Mouse (Mus musculus) cerebellum, adult 18-20 months (tissue): ENCODE results near the gene Rag1.

Source experiments
- DNase-seq, 2 experiments: peaks; one replicate each; pipeline ENCODE4 v3.0.0; 2021

Rag1 gene

DNA sequence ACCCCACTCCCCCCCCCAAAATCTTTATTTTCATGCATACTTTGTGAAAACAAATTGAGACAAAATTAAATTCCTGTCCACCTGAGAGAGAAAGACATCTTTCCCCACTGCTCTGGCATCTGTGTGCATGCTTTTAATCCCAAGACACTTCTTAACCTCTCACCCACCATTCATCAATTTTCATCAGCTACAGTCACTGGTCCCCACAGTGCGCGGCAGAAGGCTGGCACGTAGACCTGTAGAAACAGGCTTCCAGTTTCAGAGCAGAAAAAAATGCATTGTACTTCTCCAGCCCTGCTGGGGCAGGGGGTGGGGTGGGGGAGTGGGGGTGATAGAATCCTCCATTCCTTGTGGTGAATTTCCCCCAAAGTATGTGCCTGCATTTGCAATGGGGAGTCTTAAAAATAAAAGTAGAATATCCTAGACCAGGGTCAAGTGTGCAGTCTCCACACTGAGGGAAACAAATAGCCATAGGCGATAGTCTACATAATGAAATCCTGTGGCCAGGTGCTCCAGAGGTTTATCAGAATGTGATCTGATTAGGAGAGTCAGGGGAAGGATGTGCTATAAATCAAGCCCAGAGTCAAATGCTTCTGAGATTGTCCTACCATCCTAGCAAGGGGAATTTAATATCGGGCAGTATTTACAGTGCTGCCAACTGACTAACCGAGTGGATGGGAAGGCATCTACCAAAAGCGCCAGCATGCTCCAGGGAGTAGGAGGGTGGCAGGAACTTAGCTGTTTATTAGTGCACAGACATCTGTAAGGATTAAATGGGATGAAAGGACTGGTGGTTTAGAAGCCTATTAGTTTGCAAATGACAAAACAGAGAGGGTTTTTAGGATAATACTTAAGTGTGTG, 10.1 kb downstream of the Rag1 start:
- no peak for DNase-seq

DNA sequence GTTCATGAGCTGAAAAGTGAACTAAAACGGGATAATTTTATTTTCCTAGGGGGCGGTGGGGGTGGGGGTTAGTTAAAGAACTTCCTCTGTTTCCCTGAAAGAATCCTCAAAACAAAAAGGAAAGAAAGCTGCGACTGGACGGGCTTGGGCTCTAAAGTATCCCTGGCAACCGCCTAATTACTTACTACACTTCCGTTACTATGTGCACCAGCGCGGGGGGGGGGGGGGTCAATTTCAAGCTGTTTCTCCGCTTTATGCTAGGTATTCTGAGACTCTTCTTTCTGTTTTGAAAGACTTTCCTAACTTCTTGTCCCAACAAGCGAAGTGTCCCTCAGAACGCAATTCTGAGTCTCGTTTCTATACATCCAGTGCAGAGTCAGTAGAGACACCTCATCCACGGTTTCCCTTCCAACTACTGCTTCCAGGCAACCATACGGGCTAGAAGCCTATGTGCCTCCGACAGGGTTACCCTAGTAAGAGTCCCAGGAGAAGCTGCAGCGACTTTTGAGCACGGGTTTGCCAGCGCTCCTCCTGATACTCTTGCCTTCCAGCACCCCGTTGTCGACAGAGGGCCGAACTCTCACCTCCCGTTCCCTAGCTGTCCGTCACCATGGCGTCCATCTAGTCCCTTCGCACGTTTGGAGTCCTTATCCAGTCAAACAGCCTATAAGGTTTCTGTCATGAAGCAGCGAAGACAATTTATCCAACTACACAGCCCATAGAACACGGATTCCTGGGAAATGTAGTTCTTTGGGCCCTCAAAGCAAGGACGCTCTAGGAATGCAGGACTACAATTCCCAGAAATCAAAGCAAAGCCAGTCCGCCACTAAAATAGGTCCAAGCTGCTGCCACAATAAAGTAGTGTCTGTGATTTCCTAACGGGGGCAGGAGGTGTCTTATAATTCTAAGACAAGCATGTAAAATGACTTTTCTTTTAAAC, 20.7 kb downstream of the Rag1 start:
- peak; percentile 83 to 86 for DNase-seq

DNA sequence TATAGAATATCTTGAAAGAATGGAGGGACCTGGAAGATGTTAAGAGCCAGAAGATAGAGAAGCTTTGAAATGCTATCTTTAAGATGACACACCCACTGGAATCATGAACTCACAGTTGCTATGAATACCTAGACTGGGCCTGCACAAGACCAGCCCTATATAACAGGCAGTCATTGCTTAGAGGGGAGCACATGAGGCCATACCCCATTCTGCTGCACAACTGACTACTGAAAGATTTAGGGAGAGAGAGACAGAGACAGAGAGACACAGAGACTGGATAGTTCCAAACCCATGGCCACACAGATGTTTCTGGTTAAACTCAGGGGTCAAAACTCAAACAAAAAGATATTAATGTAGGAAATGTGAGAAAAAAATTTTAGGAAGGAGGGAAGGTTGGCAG, 22.1 kb downstream of the Rag1 start:
- DNase-seq, result no peak

GRCm38 (mm10) chr2:101624526-101624925, 24.8 kb downstream of the Rag1 start, which contains the start of gene Rag2:
TSS of gene Rag2 (plus strand) at chr2:101624718.
- no peak for DNase-seq

- DNase-seq, result no peak
Observed at GRCm38 (mm10) chr2:101624011-101624410, 25.3 kb downstream of the Rag1 start.

GRCm38 (mm10) chr2:101623042-101623441, 26.3 kb downstream of the Rag1 start:
- DNase-seq, result no peak

GRCm38 (mm10) chr2:101621611-101622010, 27.7 kb downstream of the Rag1 start:
- DNase-seq, result no peak

- DNase-seq, result no peak
Observed at GRCm38 (mm10) chr2:101620899-101621298, 28.4 kb downstream of the Rag1 start.

- no peak for DNase-seq
Observed at GRCm38 (mm10) chr2:101618373-101618772, 30.9 kb downstream of the Rag1 start.

DNA sequence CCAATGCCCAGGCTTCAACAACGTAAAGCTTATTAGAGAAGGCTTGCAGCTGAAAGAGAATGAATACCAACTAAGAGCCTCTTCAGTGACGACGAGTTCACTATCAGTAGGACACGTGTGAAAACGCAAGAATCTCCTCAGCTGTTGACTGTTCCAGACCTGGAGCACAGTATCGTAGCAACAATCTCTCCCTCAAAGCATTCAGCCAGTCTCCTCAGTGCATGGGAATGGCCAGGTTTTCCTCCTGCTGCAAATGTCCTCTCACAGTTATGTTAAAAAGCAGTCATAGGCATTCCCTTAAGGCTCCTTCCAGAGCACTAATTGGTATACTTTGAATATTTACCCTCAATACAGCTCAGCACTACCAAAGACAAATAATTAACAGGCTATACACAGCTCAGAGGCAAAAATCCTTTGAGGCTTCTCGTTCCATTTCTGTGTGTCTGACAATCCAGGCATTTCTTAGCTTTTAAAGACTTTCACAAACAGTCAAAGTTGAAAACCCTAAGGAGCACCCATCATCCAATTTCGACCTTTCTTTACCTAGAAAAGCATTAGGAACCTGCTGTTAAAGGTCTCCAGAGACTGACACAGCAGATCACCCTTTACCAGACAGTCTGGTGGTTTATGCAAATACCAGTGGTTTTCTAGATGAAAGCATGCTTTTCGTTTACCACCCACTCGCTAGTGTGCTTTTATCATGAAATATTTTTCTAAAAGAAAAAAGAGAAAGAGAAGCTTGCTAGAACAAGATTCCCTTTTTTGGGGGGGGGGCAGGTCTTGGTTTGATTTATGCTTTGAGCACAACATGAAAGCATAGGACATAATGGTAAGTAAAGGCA, 33.6 kb downstream of the Rag1 start:
- no peak for DNase-seq

GRCm38 (mm10) chr2:101610861-101611260, 38.4 kb downstream of the Rag1 start:
- no peak for DNase-seq

- no peak for DNase-seq
Observed at GRCm38 (mm10) chr2:101608232-101608894, 40.9 kb downstream of the Rag1 start.

DNA sequence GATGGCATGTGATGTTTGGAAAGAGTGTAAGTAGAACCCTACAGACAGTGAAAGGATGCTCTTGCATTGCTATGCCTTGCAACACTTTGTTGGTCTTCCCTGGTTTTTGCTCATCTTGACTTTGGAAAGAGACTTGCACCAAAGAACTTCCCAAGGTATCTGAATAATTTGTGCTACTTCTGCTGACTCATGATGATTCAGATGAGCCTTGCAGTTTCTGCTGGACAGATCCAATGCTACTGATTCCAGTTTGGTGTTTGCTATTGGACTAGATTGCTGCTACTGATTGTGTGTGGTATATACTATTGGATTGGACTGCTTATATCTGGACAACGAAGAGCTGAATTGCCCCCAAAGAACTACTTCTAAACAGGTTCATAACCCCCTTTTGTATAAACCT, 46.2 kb downstream of the Rag1 start:
- no peak for DNase-seq

DNA sequence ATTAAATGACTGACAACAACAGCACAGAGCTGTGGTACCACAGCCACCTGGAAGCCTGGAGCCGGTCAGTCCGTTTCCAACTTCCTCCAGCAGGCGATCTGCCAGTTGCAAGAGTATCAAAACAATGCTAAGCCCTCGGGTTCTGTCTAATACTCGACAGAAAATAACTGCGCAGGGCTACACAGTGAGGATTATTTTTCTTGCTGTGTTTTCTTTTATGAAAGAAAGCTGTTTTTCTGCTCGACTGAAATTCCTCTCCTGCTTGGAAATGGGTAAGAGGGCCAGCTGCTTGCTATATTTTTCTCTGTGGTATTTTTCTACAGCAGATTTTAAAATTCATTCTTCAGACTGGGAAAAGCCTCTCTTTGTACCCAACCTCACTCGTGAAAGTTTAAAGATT, 48.6 kb downstream of the Rag1 start:
- peak; percentile 74 to 80 for DNase-seq

GRCm38 (mm10) chr2:101598190-101599181, 50.8 kb downstream of the Rag1 start:
- peak; percentile 41 to 52 for DNase-seq

DNA sequence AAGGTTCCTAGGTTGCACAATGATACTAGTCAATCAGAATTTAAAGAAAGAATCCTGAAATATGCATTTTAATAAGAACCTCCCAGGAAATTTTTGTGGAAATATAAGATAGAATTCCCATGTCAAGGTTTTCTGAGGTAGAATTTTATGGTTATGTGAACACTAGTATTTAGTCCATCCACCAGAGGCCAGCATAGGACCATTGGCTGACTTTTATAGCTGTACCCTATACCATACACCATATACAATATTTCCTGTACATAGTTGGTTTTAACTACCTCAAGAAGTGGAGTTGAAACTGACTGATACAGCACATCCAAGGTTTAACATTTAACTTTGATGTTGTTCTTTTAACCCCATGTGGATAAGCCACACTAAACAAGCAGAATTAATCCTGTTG, 52.1 kb downstream of the Rag1 start:
- no peak for DNase-seq

DNA sequence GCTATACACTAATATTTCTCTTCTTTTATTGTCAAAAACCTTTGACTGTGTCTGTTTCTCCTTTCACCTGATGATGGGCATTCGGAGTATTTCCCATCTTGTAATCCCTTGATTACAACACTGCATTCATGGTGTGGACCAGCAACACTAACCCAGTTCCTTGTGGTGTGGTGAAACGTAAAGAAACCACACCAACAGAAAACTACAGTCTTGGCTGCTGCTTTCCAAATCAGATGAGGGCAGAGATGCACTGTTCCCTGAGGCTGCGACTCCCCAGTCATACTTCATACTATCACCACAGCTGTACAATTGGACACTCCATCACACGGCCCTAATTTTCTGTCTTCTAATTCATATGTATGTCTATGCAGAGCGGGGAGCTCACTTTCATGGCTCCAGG, 54.6 kb downstream of the Rag1 start:
- no peak for DNase-seq

DNA sequence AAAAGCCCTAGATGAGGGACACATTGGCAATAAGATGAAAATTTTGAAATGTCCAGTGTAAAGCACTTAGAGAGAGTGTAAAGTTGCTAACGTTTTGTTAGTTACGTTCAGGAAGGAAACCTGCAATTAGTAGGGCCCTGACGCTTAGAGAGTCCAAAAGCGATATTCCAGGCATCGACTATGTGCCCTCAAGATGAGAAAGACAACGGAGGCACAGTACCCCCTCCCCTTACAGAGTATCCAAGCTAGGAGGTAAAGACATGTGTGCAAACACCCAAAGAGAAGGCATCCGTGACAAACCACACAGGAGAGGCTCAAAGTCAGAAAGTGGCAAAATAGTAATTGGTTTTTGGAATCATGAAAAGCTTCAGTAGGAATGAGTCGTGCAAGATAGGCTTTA, 56.4 kb downstream of the Rag1 start:
- no peak for DNase-seq

DNA sequence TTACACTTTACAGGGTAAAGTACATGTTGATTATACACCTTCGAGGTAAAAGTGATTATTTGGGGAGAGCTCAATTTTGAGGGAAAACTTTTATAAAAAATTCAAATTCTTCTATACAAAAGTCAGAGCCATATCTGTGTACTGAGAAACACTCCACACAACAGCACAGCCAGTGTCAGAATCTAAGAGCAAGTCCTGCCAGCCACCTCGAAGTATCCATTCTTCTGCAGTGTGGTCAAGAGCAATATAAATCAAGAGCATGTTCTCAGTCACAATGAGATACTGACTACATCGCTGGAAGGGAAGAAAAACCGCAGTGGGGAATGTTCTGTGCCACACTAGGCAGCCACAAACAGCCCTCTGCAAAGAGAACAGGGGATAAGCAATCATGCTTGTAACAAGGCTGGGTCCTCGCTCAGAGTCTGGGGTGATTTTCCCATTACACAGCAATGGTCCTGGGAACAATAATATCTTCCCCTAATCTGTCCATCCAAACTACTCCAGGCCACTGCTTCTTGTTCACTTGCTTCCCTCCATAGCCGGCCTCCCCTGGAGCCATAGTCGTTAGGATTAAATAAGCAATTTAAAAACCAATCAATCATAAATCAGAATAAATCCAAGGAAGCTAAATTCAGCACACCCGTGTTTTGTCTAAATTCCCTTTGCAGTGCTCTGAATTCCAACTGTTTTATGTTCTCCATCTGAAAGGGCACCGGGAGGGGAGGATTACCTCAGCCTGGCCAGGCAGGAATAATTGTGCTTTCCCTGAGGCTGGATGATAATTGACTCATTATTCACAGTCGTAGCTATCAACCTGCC, 57.1 kb downstream of the Rag1 start:
- DNase-seq, result peak; percentile 30 to 39

DNA sequence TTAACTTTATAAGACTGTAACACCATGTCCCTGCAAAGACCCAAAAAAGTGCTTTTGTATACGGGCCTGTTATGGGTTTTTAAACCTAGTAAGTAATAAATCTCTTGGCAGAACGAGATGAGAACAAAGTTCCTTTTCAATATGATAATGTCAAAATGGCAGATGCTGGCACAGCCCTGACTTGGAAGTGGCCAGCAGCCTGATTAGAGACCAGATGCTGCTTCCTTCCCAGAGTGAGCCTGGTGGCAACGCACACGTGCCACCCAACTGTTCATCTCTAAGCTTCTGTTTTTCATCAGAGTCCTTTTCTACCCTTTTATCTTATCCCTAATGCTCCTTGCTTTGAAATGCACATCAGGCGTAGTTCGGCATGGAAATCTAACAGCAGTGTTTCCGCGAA, 57.9 kb downstream of the Rag1 start:
- no peak for DNase-seq
